Mouse (Mus musculus) gastrocnemius, adult 2 months (tissue): Measurements from ENCODE around the gene Tmem139. TPM values are rescaled to one million over a fixed set of nuclear protein-coding genes. Genes with fewer than 3 reads are reported as not detected.

Source experiments
- DNase-seq: peaks from one replicate; pipeline ENCODE4 v3.0.0; 2022
- H3K27ac ChIP-seq: fragments of 200-600 bp; 2 replicates; pipeline ENCODE4 v1.8.1; 2022; ENCODE audit warnings: mild to moderate bottlenecking
- H3K4me3 ChIP-seq: fragments of 200-600 bp; 2 replicates; pipeline ENCODE4 v1.8.1; 2022; ENCODE audit warnings: mild to moderate bottlenecking, moderate library complexity
- CTCF ChIP-seq: fragments of 200-600 bp; IDR thresholded peaks from 2 replicates; pipeline ENCODE4 v1.8.1; 2022; ENCODE audit warnings: antibody characterized with exemption, mild to moderate bottlenecking, moderate library complexity
- intact Hi-C: fragments of 180-260 bp; cut with DNase I; formaldehyde crosslinking; loops from one replicate; pipeline ENCODE4 v1.15.1; 2025
- total RNA-seq, 2 experiments: library from RNA; stranded (reverse); gene quantifications; 2 replicates each; pipeline ENCODE4 v1.2.3; 2021

Tmem139 gene
- total RNA-seq, 2 experiments from 2014 or later: 0.33 TPM; not detected in 1

GRCm38 (mm10) chr6:42251791-42252190, 10.0 kb upstream of the Tmem139 start:
- H3K27ac ChIP-seq: no peak overlapping the region
- DNase-seq: no peak
- TF ChIP-seq CTCF: no peak
- intact Hi-C loops: no loop called here
- no peak overlapping the region for H3K4me3 ChIP-seq

- DNase-seq: peak; percentile 27
- H3K4me3 ChIP-seq: no peak overlapping the region
- intact Hi-C loops: no loop called here
- no peak overlapping the region for H3K27ac ChIP-seq
- TF ChIP-seq CTCF: no peak
Observed at GRCm38 (mm10) chr6:42253103-42253502, 8.7 kb upstream of the Tmem139 start.

GRCm38 (mm10) chr6:42257303-42257863, 4.4 kb upstream of the Tmem139 start:
- Histone ChIP-seq H3K27ac (no peak overlapping the region), H3K4me3 (no peak overlapping the region)
- intact Hi-C loops: loop anchor here (2.0 kb wide), 1 partner anchor 31 kb away; no protein-coding TSS in a partner anchor
- peak; percentile 73 for TF ChIP-seq CTCF
- peak; percentile 69 for DNase-seq

GRCm38 (mm10) chr6:42260430-42260829, 1.3 kb upstream of the Tmem139 start:
- Histone ChIP-seq H3K4me3 (no peak overlapping the region), H3K27ac (no peak overlapping the region)
- intact Hi-C loops: loop anchor here (10.0 kb wide), 1 partner anchor 384 kb away; the partner anchor contains the start of gene Tcaf2
- TF ChIP-seq CTCF: no peak
- DNase-seq: no peak

GRCm38 (mm10) chr6:42264626-42265312, 3.0 kb downstream of the Tmem139 start, which contains the start of gene Casp2:
Gene Casp2, plus strand, starts transcription at chr6:42264985.
- intact Hi-C loops: loop anchor here (1.0 to 10.0 kb wide), 3 partner anchors 16 to 380 kb away; partner anchors contain the start of gene Tcaf2
- Histone ChIP-seq H3K4me3 (peak within 1 kb of the TSS; percentile 77), H3K27ac (peak within 1 kb of the TSS; percentile 97)
- peak; percentile 99 for TF ChIP-seq CTCF
- DNase-seq: peak; percentile 99

- intact Hi-C loops: loop anchor here (10.0 kb wide), 1 partner anchor 379 kb away; the partner anchor contains the start of gene Tcaf2
- H3K4me3 ChIP-seq: peak overlapping the region; percentile 77
- DNase-seq: no peak
- peak overlapping the region; percentile 97 for H3K27ac ChIP-seq
- no peak for TF ChIP-seq CTCF
Observed at GRCm38 (mm10) chr6:42265391-42266330, 3.9 kb downstream of the Tmem139 start.

GRCm38 (mm10) chr6:42270817-42271216, 9.0 kb downstream of the Tmem139 start:
- intact Hi-C loops: no loop called here
- Histone ChIP-seq H3K4me3 (no peak overlapping the region), H3K27ac (peak overlapping the region; percentile 82)
- no peak for TF ChIP-seq CTCF
- DNase-seq: no peak

GRCm38 (mm10) chr6:42276151-42276550, 14.4 kb downstream of the Tmem139 start:
- no peak for TF ChIP-seq CTCF
- no peak for DNase-seq
- intact Hi-C loops: no loop called here
- peak overlapping the region; percentile 24; the same call in 1 of the 2 replicates for H3K27ac ChIP-seq
- H3K4me3 ChIP-seq: no peak overlapping the region

- H3K4me3 ChIP-seq: peak overlapping the region; percentile 57
- TF ChIP-seq CTCF: peak; percentile 8; the same call in 1 of the 2 replicates
- peak overlapping the region; percentile 92 for H3K27ac ChIP-seq
- intact Hi-C loops: no loop called here
- peak; percentile 71 for DNase-seq
Observed at GRCm38 (mm10) chr6:42282865-42283528, 21.2 kb downstream of the Tmem139 start.

- intact Hi-C loops: loop anchor here (2.0 kb wide), 1 partner anchor 18 kb away; no protein-coding TSS in a partner anchor
- DNase-seq: peak; percentile 87
- Histone ChIP-seq H3K4me3 (peak within 1 kb of the TSS; percentile 84), H3K27ac (peak within 1 kb of the TSS; percentile 97)
- TF ChIP-seq CTCF: no peak
Observed at GRCm38 (mm10) chr6:42286448-42286847, 24.7 kb downstream of the Tmem139 start, which contains the start of gene Clcn1. Gene Clcn1, plus strand, starts transcription at chr6:42286685.

GRCm38 (mm10) chr6:42287562-42287961, 25.8 kb downstream of the Tmem139 start:
- H3K27ac ChIP-seq: peak overlapping the region; percentile 97
- no peak for DNase-seq
- intact Hi-C loops: loop anchor here (2.0 kb wide), 1 partner anchor 19 kb away; no protein-coding TSS in a partner anchor
- TF ChIP-seq CTCF: no peak
- H3K4me3 ChIP-seq: peak overlapping the region; percentile 84

GRCm38 (mm10) chr6:42293327-42293726, 31.6 kb downstream of the Tmem139 start:
- Histone ChIP-seq H3K27ac (no peak overlapping the region), H3K4me3 (no peak overlapping the region)
- TF ChIP-seq CTCF: no peak
- intact Hi-C loops: no loop called here
- DNase-seq: no peak
